Mouse (Mus musculus): Measurements from ENCODE around the gene Tyrobp.

Gene Tyrobp

DNA sequence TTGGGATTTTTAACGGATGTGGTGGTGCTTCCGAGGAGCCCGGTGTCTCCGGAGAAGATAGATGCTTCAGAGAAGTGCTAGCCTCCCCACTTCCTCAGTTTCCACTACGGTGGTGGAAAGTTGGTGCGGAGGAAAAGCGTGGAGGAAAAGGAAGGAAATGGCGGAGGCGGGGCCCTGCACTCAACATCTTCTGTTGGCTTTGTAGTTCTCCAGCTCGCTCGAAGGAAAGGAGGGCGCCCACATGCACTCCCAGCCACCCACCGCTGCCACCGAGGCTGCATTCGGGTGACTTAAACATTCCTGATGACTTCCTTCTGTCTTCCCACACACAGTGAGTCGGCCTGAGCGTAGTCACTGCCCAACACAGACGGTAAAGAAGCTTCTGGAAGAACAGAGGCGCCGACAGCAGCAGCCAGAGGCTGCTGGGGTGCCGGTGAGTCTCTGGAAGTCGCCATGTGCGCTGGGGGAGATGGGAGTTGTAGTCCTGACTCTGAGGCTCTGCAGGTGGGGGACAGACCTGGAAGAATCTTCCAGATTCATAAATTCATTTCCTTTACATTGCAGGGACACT is 9.6 kb downstream of the Tyrobp start:
- no peak for DNase-seq (ENCODE audit: low read depth, low spot score)

DNA sequence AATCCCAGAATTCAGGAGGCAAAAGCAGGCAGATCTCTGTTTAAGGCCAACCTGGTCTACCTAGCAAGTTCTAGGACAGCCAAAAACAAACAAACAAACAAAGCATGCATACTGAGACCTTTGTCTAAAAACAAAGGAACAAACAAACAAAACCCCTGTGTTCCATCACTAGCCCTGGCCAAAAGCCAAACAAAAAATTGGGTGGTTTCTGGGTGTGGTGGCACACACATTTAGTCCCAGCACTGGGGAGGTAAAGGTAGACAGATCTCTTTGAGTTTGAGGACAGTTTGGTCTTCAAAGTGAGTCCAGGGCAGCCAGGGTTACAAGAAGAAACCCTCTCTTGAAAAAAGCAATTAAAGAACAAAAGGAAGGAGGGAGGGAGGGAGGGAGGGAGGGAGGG is 15.8 kb downstream of the Tyrobp start:
- no peak for DNase-seq (ENCODE audit: low read depth, low spot score)

DNA sequence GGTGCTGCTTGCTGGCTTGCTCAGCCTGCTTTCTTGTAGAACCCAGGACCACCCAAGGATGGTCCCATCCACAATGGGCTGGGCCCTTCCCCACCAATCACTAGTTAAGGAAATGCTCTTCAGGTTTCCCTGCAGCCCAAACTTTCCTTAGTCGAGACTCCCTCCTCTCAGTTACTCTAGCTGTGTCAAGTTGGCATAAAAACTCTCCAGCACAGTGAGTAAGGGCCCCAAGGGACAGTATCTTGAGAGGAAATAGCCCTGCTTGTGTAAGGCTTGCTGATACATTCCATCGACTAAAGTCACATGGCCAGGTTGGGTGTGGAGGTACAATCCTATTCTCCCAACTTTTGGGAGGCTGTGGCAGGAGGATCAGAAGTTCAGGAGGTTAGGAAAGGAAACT is 16.6 kb downstream of the Tyrobp start:
- no peak for DNase-seq (ENCODE audit: low read depth, low spot score)

DNA sequence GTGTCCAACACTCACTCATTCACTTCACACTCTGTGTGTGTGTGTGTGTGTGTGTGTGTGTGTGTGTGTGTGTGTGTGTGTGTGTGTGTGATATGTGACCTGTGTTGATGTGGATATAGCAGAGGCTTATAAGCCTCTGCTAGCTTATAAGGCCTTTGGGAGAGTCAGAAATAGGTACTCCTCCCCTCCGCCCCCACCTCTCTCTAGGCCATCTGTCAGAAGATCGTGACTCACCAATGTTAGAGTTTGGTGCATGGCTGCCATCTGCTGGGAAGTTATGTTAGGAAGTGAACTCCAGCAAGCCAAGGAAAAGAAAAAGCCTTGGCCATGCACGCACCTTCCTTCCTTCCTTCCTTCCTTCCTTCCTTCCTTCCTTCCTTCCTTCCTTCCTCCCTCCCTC is 18.2 kb downstream of the Tyrobp start:
- peak; percentile 91 for DNase-seq (ENCODE audit: low read depth, low spot score)

DNA sequence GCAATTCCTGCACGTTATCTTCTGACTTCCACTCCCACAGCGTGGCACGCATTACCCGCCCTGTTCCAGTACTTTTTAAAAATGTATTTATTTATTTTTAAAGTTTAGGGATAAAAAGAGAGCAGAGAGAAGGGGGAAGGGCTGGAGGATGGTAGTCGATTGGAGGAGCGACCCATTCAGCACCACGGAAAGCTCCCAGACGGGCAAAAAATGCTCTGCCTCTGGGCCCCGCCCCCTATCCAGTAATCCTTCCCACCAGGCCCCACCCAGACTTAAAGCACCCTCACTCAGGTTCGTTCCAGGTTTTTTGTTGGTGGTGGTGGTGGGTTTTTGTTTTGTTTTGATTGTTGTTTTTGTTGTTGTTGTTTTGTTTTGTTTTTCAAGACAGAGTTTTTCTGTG is 20.7 kb downstream of the Tyrobp start:
- DNase-seq (ENCODE audit: low read depth, low spot score): no peak

DNA sequence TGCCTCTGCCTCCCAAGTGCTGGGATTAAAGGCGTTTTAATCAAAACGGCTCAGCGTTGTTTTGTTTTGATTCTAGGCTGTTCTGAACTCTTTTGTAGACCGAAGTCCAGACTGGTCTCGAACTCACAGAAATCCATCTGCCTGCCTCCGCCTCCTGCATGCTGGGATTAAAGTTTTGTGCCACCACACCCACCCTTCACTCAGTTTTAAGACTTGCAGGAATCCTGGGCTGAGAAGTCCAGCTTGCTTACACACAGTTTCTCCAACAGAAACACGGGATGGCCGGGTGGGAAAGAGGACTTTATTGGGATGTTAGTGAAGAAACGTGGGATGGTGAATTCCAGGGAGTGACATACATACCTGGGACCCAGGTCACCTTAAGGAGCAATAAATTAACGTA is 21.1 kb downstream of the Tyrobp start:
- DNase-seq (ENCODE audit: low read depth, low spot score): no peak

DNA sequence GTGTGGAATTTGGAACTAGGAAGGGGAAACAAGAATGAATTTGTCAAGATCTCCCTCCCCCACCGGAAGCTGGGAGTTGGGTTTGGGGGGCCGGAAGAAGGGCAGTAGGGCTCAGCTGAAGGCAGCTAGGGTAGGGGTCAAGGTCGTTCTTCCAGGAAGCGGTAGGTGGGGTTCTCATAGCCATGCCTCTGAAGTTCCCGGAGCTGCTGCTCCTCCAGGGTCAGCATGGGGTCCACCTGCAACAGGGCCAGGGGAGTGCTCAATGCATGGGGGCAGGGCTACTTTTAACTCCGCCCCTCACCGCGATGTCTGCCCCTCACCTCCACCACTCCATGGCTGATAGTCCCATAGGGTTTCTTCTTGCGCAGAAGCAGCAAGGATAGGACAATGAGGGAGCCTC is 21.6 kb downstream of the Tyrobp start:
- no peak for DNase-seq (ENCODE audit: low read depth, low spot score)

DNA sequence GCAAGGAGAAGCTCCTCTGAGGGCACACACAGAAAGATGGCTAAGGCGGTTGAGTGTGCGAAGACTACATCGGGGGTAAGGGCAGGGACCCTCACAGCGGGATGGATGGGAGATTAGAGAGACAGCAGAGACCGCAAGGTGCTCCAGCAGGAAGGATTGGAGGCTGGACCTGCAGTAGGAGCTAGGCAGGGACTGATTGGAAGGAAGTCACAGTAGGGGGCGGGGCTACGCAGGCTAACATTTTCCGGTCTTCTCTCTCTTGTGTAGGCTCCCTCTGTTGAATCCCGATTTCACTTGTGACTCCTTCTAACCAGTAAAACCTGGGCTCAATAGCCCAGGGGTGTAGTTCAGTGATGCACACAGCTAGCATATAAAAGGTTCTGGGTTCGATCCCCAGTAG is 23.3 kb downstream of the Tyrobp start:
- no peak for DNase-seq (ENCODE audit: low read depth, low spot score)

DNA sequence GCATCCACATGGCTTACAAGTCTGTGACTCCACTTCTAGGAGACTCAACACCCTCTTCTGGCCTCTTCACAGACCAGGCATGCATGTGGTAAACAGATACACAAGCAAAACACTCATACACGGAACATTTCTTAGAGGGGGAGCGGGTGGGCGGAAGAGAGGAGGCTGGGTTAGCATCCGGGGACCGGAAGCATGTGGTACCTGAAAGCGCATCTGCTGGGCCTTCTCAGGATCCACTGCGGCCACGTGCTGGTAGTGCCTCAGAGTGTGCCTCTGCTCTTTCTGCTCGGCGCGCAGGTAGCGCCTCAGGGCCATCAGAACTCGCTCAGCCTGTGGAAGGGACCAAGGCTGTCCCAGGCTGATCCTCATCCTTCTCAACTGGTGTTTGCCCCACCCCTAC is 26.2 kb downstream of the Tyrobp start:
- DNase-seq (ENCODE audit: low read depth, low spot score): no peak

DNA sequence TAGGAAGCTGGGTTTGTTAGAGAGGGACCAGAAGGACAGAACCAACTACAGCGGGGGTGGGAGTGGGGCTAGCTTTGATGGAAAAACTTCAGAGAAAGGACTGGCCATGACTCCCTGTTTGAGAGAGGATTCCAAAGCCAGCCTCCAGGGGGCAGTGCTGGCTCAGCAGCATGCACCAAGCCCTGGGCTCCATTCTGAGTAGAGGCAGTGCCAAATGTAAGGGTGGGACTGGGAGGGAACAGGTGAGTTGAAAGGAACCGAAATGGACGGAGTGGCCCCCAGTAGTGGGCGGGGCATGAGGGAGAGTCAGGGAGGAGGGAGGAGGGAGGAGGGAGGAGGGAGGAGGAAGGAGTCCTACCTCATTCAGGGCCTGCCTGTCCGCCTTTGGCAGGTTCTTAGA is 27.1 kb downstream of the Tyrobp start:
- no peak for DNase-seq (ENCODE audit: low read depth, low spot score)

DNA sequence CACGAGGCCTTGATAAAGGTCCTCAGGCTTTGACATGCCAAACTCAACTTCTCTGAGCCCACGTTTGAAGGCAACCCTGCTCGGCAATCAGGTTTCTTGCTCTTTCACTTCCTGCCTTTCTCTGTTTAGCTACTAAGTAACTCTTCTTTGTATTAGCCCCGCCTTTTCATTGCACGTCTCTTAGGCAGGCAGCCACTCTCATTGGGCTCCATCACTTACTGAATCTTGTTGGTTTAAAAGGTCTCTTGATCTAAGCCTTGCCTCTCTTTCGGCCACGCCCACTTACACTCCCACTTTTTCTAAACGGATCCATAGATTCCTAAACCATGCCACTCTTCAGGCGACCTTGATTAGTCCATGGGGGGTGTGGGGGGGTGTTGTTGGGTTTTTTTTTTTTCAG is 30.1 kb downstream of the Tyrobp start:
- DNase-seq (ENCODE audit: low read depth, low spot score): no peak

DNA sequence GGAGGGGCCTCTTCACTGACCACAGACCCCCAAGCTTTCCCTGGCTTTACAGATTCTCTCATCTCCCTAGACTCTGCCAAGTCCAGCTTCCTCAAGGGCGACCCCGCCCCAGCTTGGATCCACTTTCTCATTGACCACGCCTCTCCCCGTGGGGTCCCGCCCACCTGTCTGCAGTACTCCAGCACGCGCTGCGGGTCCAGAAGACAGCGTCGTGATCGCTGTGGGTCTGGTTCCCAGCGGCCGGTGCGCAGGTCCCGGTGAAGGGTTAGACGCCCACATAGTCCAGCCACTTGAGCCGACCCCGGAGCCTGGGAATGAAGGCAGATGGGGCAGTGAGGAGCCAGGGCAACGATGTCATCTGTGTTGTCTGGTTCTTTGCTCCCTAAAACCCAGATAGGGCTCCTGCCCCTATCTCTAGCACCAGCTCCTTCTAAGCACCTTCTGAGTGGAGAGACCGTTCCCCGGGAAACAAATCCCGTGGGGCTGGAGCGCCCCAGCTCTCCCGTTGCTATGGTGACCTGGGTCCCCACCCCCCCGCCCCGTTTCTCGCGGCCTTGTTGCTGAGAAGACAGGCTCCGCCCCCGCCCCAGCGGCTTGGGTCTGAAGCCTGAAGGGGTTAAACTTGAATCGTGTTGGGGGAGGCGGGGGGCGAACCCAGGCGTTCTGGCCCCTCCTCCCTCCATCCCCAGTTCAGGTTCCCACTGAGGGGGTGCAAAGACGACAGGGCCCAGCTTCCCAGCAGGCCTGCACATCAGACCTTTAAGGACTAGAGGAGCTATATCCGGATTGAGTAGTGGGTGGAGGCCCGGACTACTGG is 30.8 kb downstream of the Tyrobp start:
- DNase-seq (ENCODE audit: low read depth, low spot score): peak; percentile 84

DNA sequence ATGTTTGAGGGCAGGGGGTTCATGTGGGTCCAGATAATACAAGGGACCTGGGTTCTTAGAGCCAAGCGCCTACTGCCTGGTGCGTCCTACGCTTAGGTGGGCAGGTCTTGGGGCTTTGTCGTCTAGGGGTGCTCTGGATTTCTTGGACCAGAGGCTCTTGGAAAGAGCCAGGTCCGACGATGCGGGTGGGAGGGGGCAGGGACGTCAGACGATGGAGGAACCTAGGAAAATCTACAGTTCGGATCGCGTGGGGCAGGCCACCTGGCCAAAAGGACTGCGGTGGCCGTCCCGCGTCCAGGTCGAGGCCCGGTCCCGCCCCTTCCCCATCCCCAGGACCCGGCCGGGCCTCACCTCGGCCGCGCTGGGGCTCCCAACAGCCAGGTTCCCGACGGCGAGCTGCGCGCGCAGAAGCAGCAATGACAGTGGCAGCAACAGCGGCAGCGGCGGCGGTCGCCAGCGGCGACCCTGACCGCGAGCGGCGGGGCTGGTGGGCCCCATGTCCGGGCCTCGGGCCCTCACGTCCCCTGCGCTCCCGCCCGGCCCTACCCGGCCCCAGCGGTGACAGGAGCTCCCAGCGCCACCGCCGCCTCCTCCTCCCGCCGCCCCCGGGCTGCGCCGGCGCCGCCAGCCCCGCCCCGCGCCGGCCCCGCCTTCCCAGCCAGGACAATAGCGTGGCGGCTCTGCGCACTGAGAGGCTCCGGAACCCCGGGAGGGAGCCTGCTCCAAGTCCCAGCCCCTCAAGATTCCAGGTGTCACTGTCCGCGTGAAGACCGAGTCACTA is 31.6 kb downstream of the Tyrobp start, which contains the start of gene Aplp1:
Aplp1 (minus strand) TSS at position 565 of the 781 bp plus-strand sequence.
- DNase-seq (ENCODE audit: low read depth, low spot score): no peak

DNA sequence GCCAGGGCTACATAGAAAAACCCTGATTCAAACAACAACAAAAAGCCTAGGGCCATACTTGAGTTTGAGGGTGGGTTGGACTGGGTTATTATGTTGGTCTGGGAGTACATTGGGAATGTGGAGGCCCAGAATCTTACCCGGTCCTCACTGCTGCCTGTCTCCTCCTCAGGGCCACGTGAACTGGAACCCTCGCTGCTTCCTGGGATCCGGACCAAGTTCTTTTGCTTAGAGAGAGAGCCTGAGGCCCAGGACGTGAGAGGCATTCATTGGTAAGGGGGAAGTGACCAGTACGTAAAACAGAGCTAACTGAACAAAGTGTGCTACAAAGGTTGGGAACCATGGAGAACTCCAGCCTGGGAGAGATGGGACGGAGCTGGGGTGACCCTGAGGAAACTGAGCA is 36.7 kb downstream of the Tyrobp start:
- no peak for DNase-seq (ENCODE audit: low read depth, low spot score)

DNA sequence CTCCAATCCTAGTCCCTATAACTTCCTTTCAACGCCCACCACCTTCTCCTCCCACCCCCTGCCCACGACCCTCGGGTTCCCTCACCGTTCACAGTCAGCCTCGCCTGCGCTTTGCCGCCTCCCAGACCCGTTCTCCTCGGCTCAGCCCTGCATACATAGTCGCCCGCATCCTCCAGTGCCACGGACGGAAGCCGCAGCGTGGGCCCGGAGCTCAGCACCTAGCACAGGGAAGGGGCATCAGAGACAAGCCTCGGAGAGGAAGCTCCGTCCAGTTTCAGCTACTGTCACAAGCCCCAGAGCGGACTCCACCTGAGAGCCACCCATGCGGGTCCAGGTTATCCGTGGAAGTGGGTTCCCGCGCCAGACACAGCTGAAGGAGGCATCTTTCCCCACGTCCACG is 39.8 kb downstream of the Tyrobp start:
- no peak for DNase-seq (ENCODE audit: low read depth, low spot score)

DNA sequence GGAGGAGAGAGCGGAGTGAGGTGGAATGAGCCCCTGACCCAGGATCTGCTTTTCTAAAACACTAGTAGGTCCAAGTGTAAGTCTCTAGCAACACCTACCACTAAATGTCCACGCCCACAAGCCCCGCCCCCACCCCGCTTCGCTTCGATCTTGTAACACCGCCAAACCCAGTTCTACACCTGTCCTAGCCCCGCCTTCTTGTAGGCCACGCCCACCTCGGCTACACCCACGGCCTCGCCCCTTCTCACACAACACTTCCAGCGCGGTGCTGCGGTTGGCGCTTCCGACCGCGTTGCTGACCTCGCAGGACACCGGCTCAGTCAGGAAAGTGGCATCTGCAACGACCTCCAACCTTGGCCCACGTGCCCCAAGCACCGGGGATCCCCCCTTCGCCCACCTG is 40.2 kb downstream of the Tyrobp start:
- DNase-seq (ENCODE audit: low read depth, low spot score): no peak

DNA sequence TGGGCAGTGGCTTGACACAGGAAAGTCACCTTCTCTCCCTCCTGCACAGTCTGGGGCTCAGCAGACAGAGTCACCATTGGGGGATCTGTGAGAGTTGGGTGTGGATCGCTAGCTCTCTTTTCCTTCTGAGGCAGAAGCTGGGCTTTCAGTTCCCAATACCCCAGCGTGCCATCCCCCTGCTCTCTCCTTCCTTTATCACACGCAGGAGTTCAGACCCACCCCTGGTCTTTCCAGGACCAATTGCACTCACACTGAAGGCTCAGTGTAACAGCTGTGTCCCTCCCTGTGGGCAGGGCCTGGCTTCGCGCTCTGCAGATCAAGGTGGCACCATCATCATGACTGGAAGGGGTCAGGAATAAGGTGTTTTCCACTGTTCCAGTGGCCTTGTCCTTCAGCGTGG is 40.7 kb downstream of the Tyrobp start:
- no peak for DNase-seq (ENCODE audit: low read depth, low spot score)

DNA sequence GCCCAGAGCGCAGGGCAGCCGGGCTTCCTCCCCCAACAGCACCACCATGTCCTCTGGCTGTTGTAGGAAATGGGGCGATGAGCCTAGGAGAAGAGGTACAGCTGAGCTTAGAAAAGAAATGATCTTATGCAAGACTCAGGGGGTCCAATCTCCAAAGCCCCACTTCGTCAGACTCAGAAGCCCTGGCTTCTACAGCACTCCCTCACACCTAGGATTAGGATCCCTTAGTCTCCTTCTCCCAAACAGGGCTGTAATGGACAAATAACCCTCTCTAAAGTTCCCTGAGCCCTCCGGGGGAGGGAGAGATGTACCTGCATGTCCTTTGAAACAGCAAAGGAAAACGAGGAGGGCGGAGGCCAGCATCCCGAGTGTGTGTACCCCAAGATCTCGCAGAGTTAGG is 42.9 kb downstream of the Tyrobp start:
- DNase-seq (ENCODE audit: low read depth, low spot score): no peak

DNA sequence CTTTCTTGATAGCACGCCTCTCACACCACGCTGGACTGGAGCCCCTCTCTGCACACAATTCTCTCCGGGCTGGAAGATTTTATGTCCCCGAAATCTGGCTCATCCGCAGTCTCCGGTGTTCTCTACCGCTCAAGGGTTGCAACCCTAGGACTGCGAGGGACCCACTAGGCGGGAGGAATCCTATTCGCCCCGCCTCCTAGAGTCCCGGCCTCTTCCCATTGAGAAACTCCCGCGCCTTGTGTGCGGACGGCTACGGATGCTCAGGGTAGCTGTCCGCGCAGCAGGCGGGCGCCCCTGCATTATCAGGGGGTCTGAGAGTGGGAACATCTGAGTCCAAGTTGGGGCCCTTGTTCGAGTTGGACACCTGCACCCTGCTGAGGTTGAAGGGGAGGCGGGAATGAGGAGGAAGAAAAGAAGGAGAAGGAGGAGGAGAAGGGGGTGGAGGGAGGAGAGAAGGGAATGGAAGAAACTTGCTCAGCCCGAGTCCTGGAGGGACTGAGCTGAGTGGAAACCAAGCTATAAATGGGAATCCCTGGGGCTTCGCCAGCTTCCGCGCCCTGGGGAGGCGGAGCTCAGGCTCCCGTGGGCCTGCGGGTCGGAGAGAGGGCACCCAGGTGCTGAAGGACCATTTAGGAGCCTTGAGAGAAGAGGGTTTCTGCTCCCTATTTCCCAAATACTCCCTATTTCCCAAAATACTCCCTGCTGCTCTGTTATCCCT is 43.5 kb downstream of the Tyrobp start:
- no peak for DNase-seq (ENCODE audit: low read depth, low spot score)

DNA sequence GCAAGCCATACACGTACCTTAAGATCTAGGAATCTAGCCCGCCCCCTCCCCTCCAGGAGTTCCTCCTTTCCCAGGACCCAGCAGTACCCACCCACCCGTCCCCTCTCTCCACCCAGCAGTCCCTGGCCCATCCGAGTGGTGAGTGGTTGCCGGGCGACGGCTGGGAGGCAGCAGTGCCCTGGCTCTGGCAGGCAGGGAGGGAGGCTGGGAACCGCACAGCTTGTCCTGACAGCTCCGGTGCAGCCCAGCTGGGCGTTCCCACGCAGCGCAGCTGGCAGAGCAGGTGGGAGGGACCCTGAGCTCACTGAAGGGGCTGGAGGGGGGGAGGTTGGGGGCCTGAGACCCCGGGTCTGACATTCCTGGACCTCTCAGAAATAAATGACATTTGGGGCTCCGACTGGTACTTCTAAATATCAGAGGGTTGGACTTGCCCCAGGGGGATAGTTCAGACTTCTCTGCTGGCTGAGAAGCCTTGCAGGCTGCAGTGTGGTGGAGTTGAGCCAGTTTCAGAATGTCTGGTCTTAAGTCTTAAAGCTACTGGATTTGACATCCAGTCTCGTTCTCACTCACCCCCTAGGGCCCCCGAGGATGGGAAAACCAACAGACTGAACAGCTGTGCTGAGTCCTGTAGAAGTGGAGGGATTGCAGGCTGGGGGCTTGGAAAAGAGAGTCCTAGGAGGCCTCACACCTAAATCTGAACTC is 44.2 kb downstream of the Tyrobp start, which contains the start of the genes Kirrel2 and Nphs1:
Kirrel2 (minus strand) TSS at position 62 of the 702 bp plus-strand sequence.
Nphs1 (plus strand) TSS at position 687 of the 702 bp plus-strand sequence.
- no peak for DNase-seq (ENCODE audit: low read depth, low spot score)

DNA sequence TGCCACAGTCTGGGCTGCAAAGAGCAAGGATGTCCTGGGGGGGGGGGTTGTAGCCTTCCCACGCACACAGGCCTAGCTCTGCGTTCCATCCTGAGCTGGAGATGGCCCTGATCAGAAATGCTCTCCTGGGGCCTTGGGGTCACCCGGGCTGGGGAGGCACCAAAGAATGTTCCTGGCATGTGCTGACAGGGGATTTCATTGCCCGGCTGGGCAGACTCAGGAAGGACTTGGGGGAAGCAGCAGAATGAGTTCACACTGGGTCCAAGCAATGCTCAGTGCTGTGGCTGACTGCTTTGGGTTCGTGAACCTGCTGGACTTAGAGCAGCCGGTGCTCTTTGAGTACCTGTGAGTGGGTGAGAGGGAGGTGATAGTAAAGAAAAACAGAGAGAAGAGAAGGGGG is 45.9 kb downstream of the Tyrobp start:
- DNase-seq (ENCODE audit: low read depth, low spot score): no peak

Data from telencephalon, adult 2 months (tissue).